Mouse (Mus musculus): ENCODE measurements around the gene Hoxd9. TPM values are rescaled to one million over a fixed set of nuclear protein-coding genes. Genes with fewer than 3 reads are reported as not detected.
A peak's percentile ranks its signal among the peaks of the same experiment; 100 is the strongest.

Gene Hoxd9
- polyA plus RNA-seq, 1 experiment from 2014 or later, result not detected

DNA sequence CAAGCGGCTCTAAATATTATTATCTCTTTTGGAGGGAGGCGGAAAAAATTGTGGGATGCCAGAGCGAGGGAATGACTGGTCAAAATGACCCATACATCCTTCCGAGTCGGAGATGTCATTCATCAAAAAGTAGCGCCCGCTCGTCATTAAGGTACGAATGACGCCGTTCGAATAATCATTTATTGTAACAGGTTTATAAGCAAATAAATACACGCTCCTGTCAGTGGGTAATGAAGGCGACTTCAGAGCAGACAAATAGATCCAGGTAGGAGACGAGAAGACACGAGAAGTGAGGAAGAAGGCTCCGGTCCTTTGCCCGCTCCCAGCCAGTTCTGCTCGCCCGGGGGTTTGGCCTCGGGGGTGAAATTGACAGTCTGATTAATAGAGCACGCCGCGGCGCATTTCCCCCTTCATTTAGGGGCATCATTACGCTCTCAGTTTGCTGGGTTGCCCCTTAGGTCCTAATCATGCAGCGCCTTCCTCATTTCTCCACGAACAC, 38.0 kb upstream of the Hoxd9 start, which contains the start of gene Evx2:
Evx2 (minus strand) TSS at position 51 of the 499 bp plus-strand sequence.
- no peaks in the 10 kb centered on the region for H3K36me3 ChIP-seq (ENCODE audit: poor library complexity, severe bottlenecking)
- no peak within 1 kb of the TSS for H3K4me2 ChIP-seq
- ATAC-seq, result no peak
- H3K27me3 ChIP-seq, result peaks cover 98% of the 10 kb centered on the region
- H3K27ac ChIP-seq, result no peak within 1 kb of the TSS
- no peaks in the 10 kb centered on the region for H3K9me3 ChIP-seq (replicated peaks)
- H3K4me1 ChIP-seq, result peaks cover 20% of the 10 kb centered on the region
- H3K9ac ChIP-seq, result no peak within 1 kb of the TSS
- H3K4me3 ChIP-seq, result 0 out of 2 replicates have a peak within 1 kb of the TSS, but pooled peaks have one; percentile 2
- 2% methylated on average over 28 of the region's 28 CpGs for WGBS

GRCm38 (mm10) chr2:74660421-74661375, 36.8 kb upstream of the Hoxd9 start:
- Histone ChIP-seq H3K27ac (no peak overlapping the region), H3K36me3 (ENCODE audit: poor library complexity, severe bottlenecking) (no peaks in the 10 kb centered on the region), H3K9ac (no peak overlapping the region), H3K27me3 (peaks cover 98% of the 10 kb centered on the region), H3K4me2 (no peak overlapping the region), H3K4me3 (no peak overlapping the region), H3K4me1 (peaks cover 16% of the 10 kb centered on the region), H3K9me3 (replicated peaks) (no peaks in the 10 kb centered on the region)
- WGBS, result 3% methylated on average over 30 of the region's 30 CpGs
- ATAC-seq, result no peak

DNA sequence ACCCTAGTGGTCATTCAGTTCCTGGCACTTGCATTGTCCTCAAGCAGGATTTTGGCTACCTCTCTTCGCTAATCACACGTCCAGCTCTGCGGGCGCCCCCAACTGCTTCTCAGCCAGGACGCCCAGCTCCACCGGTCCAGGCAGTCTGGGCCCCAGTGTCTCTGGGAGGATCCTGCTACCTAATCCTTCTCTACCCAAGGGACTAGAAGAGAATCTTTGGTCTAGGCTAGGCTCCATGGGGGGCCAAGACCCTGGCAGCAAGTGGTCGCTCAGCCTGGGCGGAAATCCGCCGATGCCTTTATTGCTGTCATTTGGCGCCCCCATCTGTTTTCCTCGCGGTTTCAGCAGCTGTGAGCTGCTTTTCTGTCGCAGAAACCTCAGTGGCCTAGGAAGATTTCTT, 35.8 kb upstream of the Hoxd9 start:
- under 1% methylated on average over 14 of the region's 14 CpGs for WGBS
- H3K27me3 ChIP-seq, result peaks cover 98% of the 10 kb centered on the region
- no peak overlapping the region for H3K27ac ChIP-seq
- peak overlapping the region; percentile 14; the same call in 1 of the 2 replicates for H3K4me3 ChIP-seq
- H3K4me1 ChIP-seq, result peaks cover 12% of the 10 kb centered on the region
- no peaks in the 10 kb centered on the region for H3K9me3 ChIP-seq (replicated peaks)
- no peak; the same call in 1 of the 2 replicates for ATAC-seq
- H3K9ac ChIP-seq, result no peak overlapping the region
- no peaks in the 10 kb centered on the region for H3K36me3 ChIP-seq (ENCODE audit: poor library complexity, severe bottlenecking)
- H3K4me2 ChIP-seq, result peak overlapping the region; percentile 36

DNA sequence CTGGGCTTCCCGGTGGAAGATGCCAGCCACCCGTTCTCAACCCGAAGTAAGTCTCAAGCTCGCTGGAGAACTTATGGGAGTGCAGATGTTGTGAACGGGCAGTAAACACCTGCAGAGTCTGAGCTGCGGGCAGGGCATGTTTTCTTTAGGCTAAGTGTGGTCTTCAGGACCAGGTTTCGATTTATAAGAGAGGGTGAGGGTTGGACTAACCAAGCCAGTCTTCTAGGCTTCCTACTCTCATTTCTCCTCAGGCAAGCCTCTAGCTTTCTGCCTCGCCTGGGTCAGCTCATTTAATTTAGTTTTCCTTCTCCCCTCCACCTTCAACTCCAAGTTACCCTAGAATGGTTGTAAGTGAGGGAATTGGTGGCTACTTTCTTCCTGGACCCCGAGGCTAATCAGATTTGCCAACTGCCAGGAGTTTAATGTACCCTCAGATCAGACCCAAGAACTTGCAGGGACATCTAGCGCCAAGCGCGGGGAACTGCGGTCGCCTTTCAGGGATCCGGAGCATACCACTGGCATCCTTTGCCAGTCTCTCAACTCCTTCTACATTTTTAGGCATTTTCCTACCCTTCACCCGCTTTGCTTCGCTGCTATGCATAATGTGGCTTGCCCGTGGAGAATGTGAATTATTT, 34.1 kb upstream of the Hoxd9 start:
- H3K9ac ChIP-seq, result no peak overlapping the region
- H3K9me3 ChIP-seq (replicated peaks), result no peaks in the 10 kb centered on the region
- H3K4me2 ChIP-seq, result no peak overlapping the region
- H3K4me1 ChIP-seq, result peaks cover 11% of the 10 kb centered on the region
- 0 out of 2 replicates have a peak, but pooled peaks have one; percentile 66 for ATAC-seq
- peaks cover 98% of the 10 kb centered on the region for H3K27me3 ChIP-seq
- H3K36me3 ChIP-seq (ENCODE audit: poor library complexity, severe bottlenecking), result no peaks in the 10 kb centered on the region
- H3K27ac ChIP-seq, result no peak overlapping the region
- WGBS, result 6% methylated on average over 18 of the region's 18 CpGs
- H3K4me3 ChIP-seq, result no peak overlapping the region

- no peak overlapping the region for H3K9ac ChIP-seq
- WGBS, result under 1% methylated on average over 7 of the region's 7 CpGs
- no peak overlapping the region for H3K27ac ChIP-seq
- no peak overlapping the region for H3K4me3 ChIP-seq
- ATAC-seq, result no peak
- no peaks in the 10 kb centered on the region for H3K36me3 ChIP-seq (ENCODE audit: poor library complexity, severe bottlenecking)
- no peak overlapping the region for H3K4me2 ChIP-seq
- H3K27me3 ChIP-seq, result peaks cover 97% of the 10 kb centered on the region
- no peaks in the 10 kb centered on the region for H3K9me3 ChIP-seq (replicated peaks)
- H3K4me1 ChIP-seq, result peaks cover 12% of the 10 kb centered on the region
Observed at GRCm38 (mm10) chr2:74666411-74666810, 31.1 kb upstream of the Hoxd9 start.

GRCm38 (mm10) chr2:74667191-74667841, 30.2 kb upstream of the Hoxd9 start:
- peak overlapping the region; percentile 39 for H3K4me3 ChIP-seq
- no peak for ATAC-seq
- H3K9me3 ChIP-seq (replicated peaks), result no peaks in the 10 kb centered on the region
- H3K36me3 ChIP-seq (ENCODE audit: poor library complexity, severe bottlenecking), result no peaks in the 10 kb centered on the region
- H3K9ac ChIP-seq, result no peak overlapping the region
- WGBS, result under 1% methylated on average over 35 of the region's 36 CpGs
- H3K27me3 ChIP-seq, result peaks cover 97% of the 10 kb centered on the region
- no peak overlapping the region for H3K4me2 ChIP-seq
- H3K4me1 ChIP-seq, result peaks cover 8% of the 10 kb centered on the region
- H3K27ac ChIP-seq, result no peak overlapping the region

DNA sequence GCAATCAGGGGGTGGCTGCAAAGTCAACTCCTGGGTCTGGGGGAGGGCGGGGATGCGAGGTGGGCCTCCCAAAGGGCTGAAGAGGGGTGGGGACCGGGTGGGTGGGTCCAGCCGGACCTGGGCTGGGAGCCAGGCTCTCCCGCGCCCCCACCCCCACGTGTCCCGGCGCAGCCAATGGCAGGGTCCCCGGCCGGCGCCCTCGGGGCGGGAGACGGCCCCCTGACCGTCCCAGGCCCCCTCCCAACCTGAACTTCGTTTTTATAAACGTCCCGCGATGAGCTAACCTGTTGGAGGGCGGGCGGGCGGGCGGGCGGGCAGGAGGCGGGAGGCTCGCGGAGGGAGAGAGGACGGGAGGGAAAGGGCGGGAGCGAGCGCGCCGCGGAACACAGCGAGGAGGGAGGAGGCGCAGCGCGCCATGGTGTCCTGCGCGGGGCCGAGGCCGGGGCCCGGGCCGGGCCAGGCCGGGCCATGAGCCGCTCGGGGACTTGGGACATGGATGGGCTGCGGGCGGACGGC, 29.6 kb upstream of the Hoxd9 start, which contains the start of gene Hoxd13:
Hoxd13 (plus strand) TSS at position 469 of the 516 bp plus-strand sequence.
- under 1% methylated on average over 24 of the region's 51 CpGs for WGBS
- H3K27me3 ChIP-seq, result peaks cover 97% of the 10 kb centered on the region
- peak within 1 kb of the TSS; percentile 62 for H3K4me2 ChIP-seq
- peak; percentile 51; the same call in 1 of the 2 replicates for ATAC-seq
- no peaks in the 10 kb centered on the region for H3K9me3 ChIP-seq (replicated peaks)
- H3K4me3 ChIP-seq, result peak within 1 kb of the TSS; percentile 39
- peak within 1 kb of the TSS; percentile 34; the same call in 1 of the 2 replicates for H3K9ac ChIP-seq
- H3K27ac ChIP-seq, result no peak within 1 kb of the TSS
- H3K36me3 ChIP-seq (ENCODE audit: poor library complexity, severe bottlenecking), result no peaks in the 10 kb centered on the region
- peaks cover 13% of the 10 kb centered on the region for H3K4me1 ChIP-seq

GRCm38 (mm10) chr2:74668370-74669229, 28.9 kb upstream of the Hoxd9 start:
- WGBS, result under 1% methylated on average over 70 of the region's 74 CpGs
- peak overlapping the region; percentile 34; the same call in 1 of the 2 replicates for H3K9ac ChIP-seq
- 0 out of 2 replicates have a peak, but pooled peaks have one; percentile 48 for ATAC-seq

GRCm38 (mm10) chr2:74669230-74669578, 28.3 kb upstream of the Hoxd9 start:
- H3K9me3 ChIP-seq (replicated peaks), result no peaks in the 10 kb centered on the region
- no peak overlapping the region for H3K27ac ChIP-seq
- no peaks in the 10 kb centered on the region for H3K36me3 ChIP-seq (ENCODE audit: poor library complexity, severe bottlenecking)
- no peak overlapping the region for H3K4me3 ChIP-seq
- 4% methylated on average over 3 of the region's 3 CpGs for WGBS
- no peak for ATAC-seq
- no peak overlapping the region for H3K9ac ChIP-seq
- H3K27me3 ChIP-seq, result peaks cover 97% of the 10 kb centered on the region
- no peak overlapping the region for H3K4me2 ChIP-seq
- H3K4me1 ChIP-seq, result peaks cover 14% of the 10 kb centered on the region

More at GRCm38 (mm10) chr2:74668370-74669229, 28.9 kb upstream of the Hoxd9 start:
- H3K9me3 ChIP-seq (replicated peaks), result no peaks in the 10 kb centered on the region
- peak overlapping the region; percentile 62 for H3K4me2 ChIP-seq
- H3K27ac ChIP-seq, result no peak overlapping the region
- peak overlapping the region; percentile 39 for H3K4me3 ChIP-seq
- peaks cover 97% of the 10 kb centered on the region for H3K27me3 ChIP-seq
- H3K36me3 ChIP-seq (ENCODE audit: poor library complexity, severe bottlenecking), result no peaks in the 10 kb centered on the region
- peaks cover 14% of the 10 kb centered on the region for H3K4me1 ChIP-seq

- ATAC-seq, result no peak
- 1% methylated on average over 14 of the region's 14 CpGs for WGBS
- peaks cover 97% of the 10 kb centered on the region for H3K27me3 ChIP-seq
- H3K9me3 ChIP-seq (replicated peaks), result no peaks in the 10 kb centered on the region
- H3K36me3 ChIP-seq (ENCODE audit: poor library complexity, severe bottlenecking), result no peaks in the 10 kb centered on the region
- H3K4me1 ChIP-seq, result peaks cover 14% of the 10 kb centered on the region
- no peak overlapping the region for H3K27ac ChIP-seq
- no peak overlapping the region for H3K4me2 ChIP-seq
- H3K9ac ChIP-seq, result no peak overlapping the region
- no peak overlapping the region for H3K4me3 ChIP-seq
Observed at GRCm38 (mm10) chr2:74669650-74670235, 27.8 kb upstream of the Hoxd9 start.
